Mouse (Mus musculus) embryo, embryonic 11.5 days (tissue): ENCODE results near the gene Otud7a.

Source experiments
- DNase-seq: peaks from one replicate; pipeline ENCODE4 v3.0.0-alpha.2; 2012; ENCODE audit warnings: low read depth, low spot score

Otud7a gene

GRCm38 (mm10) chr7:63697921-63698320, 253.4 kb downstream of the Otud7a start:
- DNase-seq: no peak

- no peak for DNase-seq
Observed at GRCm38 (mm10) chr7:63717903-63718302, 273.4 kb downstream of the Otud7a start.

GRCm38 (mm10) chr7:63719183-63719944, 274.8 kb downstream of the Otud7a start:
- no peak for DNase-seq

GRCm38 (mm10) chr7:63720682-63721081, 276.1 kb downstream of the Otud7a start:
- no peak for DNase-seq

GRCm38 (mm10) chr7:63725040-63725729, 280.6 kb downstream of the Otud7a start:
- DNase-seq: no peak

GRCm38 (mm10) chr7:63729605-63730004, 285.1 kb downstream of the Otud7a start:
- DNase-seq: no peak

GRCm38 (mm10) chr7:63730012-63730411, 285.5 kb downstream of the Otud7a start:
- no peak for DNase-seq

GRCm38 (mm10) chr7:63737725-63738124, 293.2 kb downstream of the Otud7a start:
- no peak for DNase-seq

- DNase-seq: no peak
Observed at GRCm38 (mm10) chr7:63738142-63738541, 293.6 kb downstream of the Otud7a start.

GRCm38 (mm10) chr7:63743116-63743515, 298.6 kb downstream of the Otud7a start:
- no peak for DNase-seq

GRCm38 (mm10) chr7:63752081-63752480, 307.5 kb downstream of the Otud7a start:
- DNase-seq: no peak

- no peak for DNase-seq
Observed at GRCm38 (mm10) chr7:63753274-63753751, 308.8 kb downstream of the Otud7a start.

- DNase-seq: no peak
Observed at GRCm38 (mm10) chr7:63754573-63755475, 310.3 kb downstream of the Otud7a start.

GRCm38 (mm10) chr7:63755476-63755948, 311.0 kb downstream of the Otud7a start:
- DNase-seq: no peak

GRCm38 (mm10) chr7:63757136-63757677, 312.7 kb downstream of the Otud7a start:
- no peak for DNase-seq

GRCm38 (mm10) chr7:63757678-63758239, 313.2 kb downstream of the Otud7a start:
- DNase-seq: no peak

- DNase-seq: no peak
Observed at GRCm38 (mm10) chr7:63758240-63758826, 313.8 kb downstream of the Otud7a start.

- DNase-seq: no peak
Observed at GRCm38 (mm10) chr7:63759606-63760005, 315.1 kb downstream of the Otud7a start.

GRCm38 (mm10) chr7:63762529-63762928, 318.0 kb downstream of the Otud7a start:
- no peak for DNase-seq

- no peak for DNase-seq
Observed at GRCm38 (mm10) chr7:63768398-63769029, 324.0 kb downstream of the Otud7a start.
